In genomic region chr5:134427664-134428063, GRCm38 (mm10) we compare ENCODE assay signal across 18 mouse cellular contexts. TPM values are rescaled to one million over a fixed set of nuclear protein-coding genes. Genes with fewer than 3 reads are reported as not detected.
A peak's percentile ranks its signal among the peaks of the same experiment; 100 is the strongest.
DNase-seq lines count a peak whose midpoint lies in the region; ATAC-seq and TF ChIP-seq lines count a peak whose summit lies in the region.
"Had no signal": no experiment of that assay in that cellular context is flagged by ENCODE, and none has a peak within 500 bp of the region (broad histone marks: within the 10 kb centered on the region; RNA-seq: fewer than 3 reads in every experiment).

No protein-coding gene starts in this region.

- H3K4me1 ChIP-seq in limb, embryonic 13.5 days: peaks cover 6% of the 10 kb centered on the region; the same call in 1 of the 2 replicates
- peaks cover under 1% of the 10 kb centered on the region; the same call in 1 of the 2 replicates for H3K4me1 ChIP-seq in limb, embryonic 10.5 days
- H3K4me1 ChIP-seq in forebrain, embryonic 14.5 days (ENCODE audit: control insufficient read depth, insufficient read depth, low read length): no peaks in the 10 kb centered on the region

- H3K4me3 ChIP-seq in limb, embryonic 13.5 days: no peak overlapping the region
- no peak overlapping the region for H3K4me3 ChIP-seq in limb, embryonic 10.5 days
- no peak overlapping the region for H3K4me3 ChIP-seq in forebrain, embryonic 14.5 days (ENCODE audit: low read depth, low read length)
- H3K4me3 ChIP-seq in gastrocnemius, adult 2 months: no peak overlapping the region
- H3K4me3 ChIP-seq: erythroblast, embryonic 14.5 days; heart, embryonic 15.5 days; midbrain, embryonic 12.5 days had no signal

- H3K9me3 ChIP-seq in limb, embryonic 13.5 days: no peaks in the 10 kb centered on the region
- H3K9me3 ChIP-seq in limb, embryonic 10.5 days (replicated peaks): no peaks in the 10 kb centered on the region
- no peaks in the 10 kb centered on the region for H3K9me3 ChIP-seq in forebrain, embryonic 14.5 days (replicated peaks; ENCODE audit: control insufficient read depth, low read length)
- H3K9me3 ChIP-seq: heart, embryonic 15.5 days; midbrain, embryonic 12.5 days had no signal

- H3K9ac ChIP-seq in limb, embryonic 13.5 days: no peak overlapping the region
- no peak overlapping the region for H3K9ac ChIP-seq in forebrain, embryonic 14.5 days (ENCODE audit: low read length)
- H3K9ac ChIP-seq: forebrain, postnatal 0 days; heart, embryonic 15.5 days; midbrain, embryonic 12.5 days had no signal

- H3K27ac ChIP-seq in limb, embryonic 13.5 days: peak overlapping the region; percentile 15; the same call in 1 of the 2 replicates
- H3K27ac ChIP-seq in limb, embryonic 10.5 days: no peak overlapping the region; the same call in 1 of the 2 replicates
- no peak overlapping the region for H3K27ac ChIP-seq in forebrain, embryonic 14.5 days (ENCODE audit: low read depth, low read length)
- H3K27ac ChIP-seq in gastrocnemius, adult 2 months: no peak overlapping the region
- H3K27ac ChIP-seq: heart, embryonic 15.5 days; midbrain, embryonic 12.5 days; stomach, postnatal 0 days had no signal

- peaks cover 37% of the 10 kb centered on the region for H3K36me3 ChIP-seq in limb, embryonic 13.5 days
- H3K36me3 ChIP-seq in limb, embryonic 10.5 days: peaks cover 69% of the 10 kb centered on the region
- no peaks in the 10 kb centered on the region for H3K36me3 ChIP-seq in forebrain, embryonic 14.5 days (ENCODE audit: control insufficient read depth, insufficient read depth, low read length)
- H3K36me3 ChIP-seq: heart, embryonic 15.5 days had no signal

- intact Hi-C loops in gastrocnemius, adult 2 months (cut with DNase I): no loop called here

- DNase-seq in limb, embryonic 10.5 days (ENCODE audit: low spot score): no peak
- DNase-seq in frontal cortex, postnatal 14 days (ENCODE audit: low spot score in 2 of 2): peak; percentile 34 to 48
- peak; percentile 80 to 90 for DNase-seq in left cerebral cortex, adult 18-20 months (ENCODE audit: low spot score in 2 of 2)
- peak; percentile 45 for DNase-seq in right cerebral cortex, postnatal 14 days
- DNase-seq in forebrain, embryonic 14.5 days (ENCODE audit: low spot score): no peak
- no peak for DNase-seq in kidney, postnatal 10 days
- no peak for DNase-seq in gastrocnemius, adult 2 months
- DNase-seq: B cell, adult 2 months; cerebellum, adult 2 months; forebrain, postnatal 0 days; lung, adult 18-20 months; lung, postnatal 4 days had no signal

- no peak for TF ChIP-seq CTCF in gastrocnemius, adult 2 months (IDR thresholded peaks at IDR 0.05)

- 91% methylated on average over 9 of the region's 9 CpGs for WGBS in limb, embryonic 13.5 days
- 89% methylated on average over 9 of the region's 9 CpGs for WGBS in limb, embryonic 10.5 days
- WGBS in forebrain, embryonic 14.5 days: 84% methylated on average over 9 of the region's 9 CpGs

- H3K4me2 ChIP-seq in limb, embryonic 13.5 days (replicated peaks): no peak overlapping the region
- H3K4me2 ChIP-seq in forebrain, embryonic 14.5 days (ENCODE audit: low read length): no peak overlapping the region
- H3K4me2 ChIP-seq: heart, embryonic 15.5 days; midbrain, embryonic 12.5 days had no signal

- ATAC-seq in limb, embryonic 13.5 days (ENCODE audit: low FRiP score, low read depth): no peak
- no peak for ATAC-seq in forebrain, embryonic 14.5 days
- ATAC-seq: forebrain, postnatal 0 days; hindbrain, embryonic 16.5 days had no signal

- no peaks in the 10 kb centered on the region for H3K27me3 ChIP-seq in limb, embryonic 13.5 days
- H3K27me3 ChIP-seq in limb, embryonic 10.5 days (ENCODE audit: low read depth, poor library complexity, severe bottlenecking): no peaks in the 10 kb centered on the region
- H3K27me3 ChIP-seq in forebrain, embryonic 14.5 days (replicated peaks; ENCODE audit: control insufficient read depth, insufficient read depth, low read length): no peaks in the 10 kb centered on the region
- H3K27me3 ChIP-seq: heart, embryonic 15.5 days; midbrain, embryonic 12.5 days had no signal

RNA-seq across cellular contexts. Expression of gene Gtf2ird1, which starts 28.9 kb away (rescaled TPM):
- polyA plus RNA-seq in limb, embryonic 13.5 days (2015; fragmentation: Nextera tagmentation; extraction: Ambion mirVana): 137 and 141 TPM in 2 replicates
- polyA plus RNA-seq in limb, embryonic 10.5 days (2016; fragmentation: Nextera tagmentation; extraction: Ambion mirVana): 131 and 153 TPM in 2 replicates
- total RNA-seq in left cerebral cortex, adult 18-20 months (2021): 10 to 100 TPM; 37.4 to 56.6 TPM
- polyA plus RNA-seq in forebrain, embryonic 14.5 days (2014; fragmentation: Nextera tagmentation; extraction: Ambion mirVana): 50.9 and 60.7 TPM in 2 replicates
- 10 to 100 TPM; 14.6 to 21.5 TPM for total RNA-seq in gastrocnemius, adult 2 months (2021)

Comparison
In these comparisons a context has a peak if more than half of its experiments do, and no peak if none do; other contexts are left out.
1. DNase-seq: peak in frontal cortex, postnatal 14 days (2 of 2), left cerebral cortex, adult 18-20 months (2 of 2) and right cerebral cortex, postnatal 14 days (single experiment); none in limb, embryonic 10.5 days (single experiment), forebrain, embryonic 14.5 days (single experiment), kidney, postnatal 10 days (single experiment) and gastrocnemius, adult 2 months (single experiment).